Mouse (Mus musculus): ENCODE data around the gene Gcnt4. TPM values are rescaled to one million over a fixed set of nuclear protein-coding genes. Genes with fewer than 3 reads are reported as not detected.

Gene Gcnt4
- total and polyA plus RNA-seq, 2 experiments, result 1.1 to 2.1 TPM

- no peak for TF ChIP-seq POLR2A (IDR thresholded peaks at IDR 0.05; ENCODE audit: extremely low read depth, insufficient read depth, low read length)
- TF ChIP-seq CTCF (IDR thresholded peaks at IDR 0.05; ENCODE audit: low read depth, low read length), result no peak
- Histone ChIP-seq H3K27me3 (ENCODE audit: control insufficient read depth, insufficient read depth, low read length) (no peaks in the 10 kb centered on the region), H3K4me1 (ENCODE audit: control insufficient read depth, insufficient read depth, low read length) (peaks cover 18% of the 10 kb centered on the region), H3K36me3 (ENCODE audit: control insufficient read depth, insufficient read depth, low read length) (no peaks in the 10 kb centered on the region), H3K79me2 (ENCODE audit: control insufficient read depth, insufficient read depth, low read length) (no peaks in the 10 kb centered on the region), H3K9ac (ENCODE audit: low read depth, low read length) (peak overlapping the region; percentile 96), H3K4me3 (ENCODE audit: insufficient read depth, low read depth, low read length) (peak overlapping the region; percentile 80), H3K27ac (replicated peaks; ENCODE audit: insufficient read depth, low read depth, low read length) (peak overlapping the region; percentile 100)
- WGBS, result 11% methylated on average over 26 of the region's 26 CpGs
- DNase-seq (ENCODE audit: extremely low read depth, low read depth, low spot score), result peak; percentile 96
Observed at GRCm38 (mm10) chr13:96983251-96984126, 59.0 kb downstream of the Gcnt4 start.

GRCm38 (mm10) chr13:96984688-96985087, 60.2 kb downstream of the Gcnt4 start:
- H3K4me3 ChIP-seq (ENCODE audit: insufficient read depth, low read depth, low read length), result peak overlapping the region; percentile 80
- peak; percentile 78 for DNase-seq (ENCODE audit: extremely low read depth, low read depth, low spot score)
- H3K27me3 ChIP-seq (ENCODE audit: control insufficient read depth, insufficient read depth, low read length), result no peaks in the 10 kb centered on the region
- H3K79me2 ChIP-seq (ENCODE audit: control insufficient read depth, insufficient read depth, low read length), result no peaks in the 10 kb centered on the region
- no peak for TF ChIP-seq POLR2A (IDR thresholded peaks at IDR 0.05; ENCODE audit: extremely low read depth, insufficient read depth, low read length)
- no peak for TF ChIP-seq CTCF (IDR thresholded peaks at IDR 0.05; ENCODE audit: low read depth, low read length)
- H3K9ac ChIP-seq (ENCODE audit: low read depth, low read length), result peak overlapping the region; percentile 96
- 24% methylated on average over 5 of the region's 5 CpGs for WGBS
- no peaks in the 10 kb centered on the region for H3K36me3 ChIP-seq (ENCODE audit: control insufficient read depth, insufficient read depth, low read length)
- peaks cover 18% of the 10 kb centered on the region for H3K4me1 ChIP-seq (ENCODE audit: control insufficient read depth, insufficient read depth, low read length)
- peak overlapping the region; percentile 100 for H3K27ac ChIP-seq (replicated peaks; ENCODE audit: insufficient read depth, low read depth, low read length)

- H3K4me1 ChIP-seq (ENCODE audit: control insufficient read depth, insufficient read depth, low read length), result peaks cover 15% of the 10 kb centered on the region
- TF ChIP-seq POLR2A (IDR thresholded peaks at IDR 0.05; ENCODE audit: extremely low read depth, insufficient read depth, low read length), result no peak
- no peak for TF ChIP-seq CTCF (IDR thresholded peaks at IDR 0.05; ENCODE audit: low read depth, low read length)
- H3K79me2 ChIP-seq (ENCODE audit: control insufficient read depth, insufficient read depth, low read length), result no peaks in the 10 kb centered on the region
- peak overlapping the region; percentile 72 for H3K27ac ChIP-seq (replicated peaks; ENCODE audit: insufficient read depth, low read depth, low read length)
- peak; percentile 94 for DNase-seq (ENCODE audit: extremely low read depth, low read depth, low spot score)
- WGBS, result 22% methylated on average over 12 of the region's 12 CpGs
- peak overlapping the region; percentile 5; the same call in 1 of the 2 replicates for H3K9ac ChIP-seq (ENCODE audit: low read depth, low read length)
- no peaks in the 10 kb centered on the region for H3K27me3 ChIP-seq (ENCODE audit: control insufficient read depth, insufficient read depth, low read length)
- H3K4me3 ChIP-seq (ENCODE audit: insufficient read depth, low read depth, low read length), result no peak overlapping the region
- no peaks in the 10 kb centered on the region for H3K36me3 ChIP-seq (ENCODE audit: control insufficient read depth, insufficient read depth, low read length)
Observed at GRCm38 (mm10) chr13:96985599-96986275, 61.2 kb downstream of the Gcnt4 start.

- Histone ChIP-seq H3K36me3 (ENCODE audit: control insufficient read depth, insufficient read depth, low read length) (no peaks in the 10 kb centered on the region), H3K4me1 (ENCODE audit: control insufficient read depth, insufficient read depth, low read length) (peaks cover 11% of the 10 kb centered on the region), H3K9ac (ENCODE audit: low read depth, low read length) (no peak overlapping the region), H3K27me3 (ENCODE audit: control insufficient read depth, insufficient read depth, low read length) (no peaks in the 10 kb centered on the region), H3K79me2 (ENCODE audit: control insufficient read depth, insufficient read depth, low read length) (no peaks in the 10 kb centered on the region), H3K27ac (replicated peaks; ENCODE audit: insufficient read depth, low read depth, low read length) (no peak overlapping the region), H3K4me3 (ENCODE audit: insufficient read depth, low read depth, low read length) (no peak overlapping the region)
- DNase-seq (ENCODE audit: extremely low read depth, low read depth, low spot score), result no peak
- TF ChIP-seq POLR2A (IDR thresholded peaks at IDR 0.05; ENCODE audit: extremely low read depth, insufficient read depth, low read length), result no peak
- TF ChIP-seq CTCF (IDR thresholded peaks at IDR 0.05; ENCODE audit: low read depth, low read length), result no peak
- WGBS, result 97% methylated on average over 16 of the region's 16 CpGs
Observed at GRCm38 (mm10) chr13:96989129-96989528, 64.6 kb downstream of the Gcnt4 start.

GRCm38 (mm10) chr13:96990045-96990444, 65.6 kb downstream of the Gcnt4 start:
- no peaks in the 10 kb centered on the region for H3K79me2 ChIP-seq (ENCODE audit: control insufficient read depth, insufficient read depth, low read length)
- no peak overlapping the region for H3K27ac ChIP-seq (replicated peaks; ENCODE audit: insufficient read depth, low read depth, low read length)
- no peaks in the 10 kb centered on the region for H3K36me3 ChIP-seq (ENCODE audit: control insufficient read depth, insufficient read depth, low read length)
- WGBS, result 89% methylated on average over 3 of the region's 3 CpGs
- H3K4me3 ChIP-seq (ENCODE audit: insufficient read depth, low read depth, low read length), result no peak overlapping the region
- TF ChIP-seq POLR2A (IDR thresholded peaks at IDR 0.05; ENCODE audit: extremely low read depth, insufficient read depth, low read length), result no peak
- TF ChIP-seq CTCF (IDR thresholded peaks at IDR 0.05; ENCODE audit: low read depth, low read length), result no peak
- H3K4me1 ChIP-seq (ENCODE audit: control insufficient read depth, insufficient read depth, low read length), result peaks cover 11% of the 10 kb centered on the region
- H3K27me3 ChIP-seq (ENCODE audit: control insufficient read depth, insufficient read depth, low read length), result no peaks in the 10 kb centered on the region
- no peak for DNase-seq (ENCODE audit: extremely low read depth, low read depth, low spot score)
- H3K9ac ChIP-seq (ENCODE audit: low read depth, low read length), result no peak overlapping the region

All from liver, adult 2 months (tissue).